Mouse (Mus musculus) liver, adult 2 months (tissue): Measurements from ENCODE around the gene Rfx2.

ENCODE experiments used
- CTCF ChIP-seq: fragments of 200-500 bp; IDR thresholded peaks from 2 replicates; pipeline ENCODE4 v1.5.1; 2011; ENCODE audit warnings: low read depth, low read length, control low read depth
- POLR2A ChIP-seq: fragments of 200-500 bp; IDR thresholded peaks from 2 replicates; pipeline ENCODE4 v1.6.1; 2011; ENCODE audit warnings: low read length, control low read depth; ENCODE audit not compliant: insufficient read depth; ENCODE audit errors: extremely low read depth

DNA sequence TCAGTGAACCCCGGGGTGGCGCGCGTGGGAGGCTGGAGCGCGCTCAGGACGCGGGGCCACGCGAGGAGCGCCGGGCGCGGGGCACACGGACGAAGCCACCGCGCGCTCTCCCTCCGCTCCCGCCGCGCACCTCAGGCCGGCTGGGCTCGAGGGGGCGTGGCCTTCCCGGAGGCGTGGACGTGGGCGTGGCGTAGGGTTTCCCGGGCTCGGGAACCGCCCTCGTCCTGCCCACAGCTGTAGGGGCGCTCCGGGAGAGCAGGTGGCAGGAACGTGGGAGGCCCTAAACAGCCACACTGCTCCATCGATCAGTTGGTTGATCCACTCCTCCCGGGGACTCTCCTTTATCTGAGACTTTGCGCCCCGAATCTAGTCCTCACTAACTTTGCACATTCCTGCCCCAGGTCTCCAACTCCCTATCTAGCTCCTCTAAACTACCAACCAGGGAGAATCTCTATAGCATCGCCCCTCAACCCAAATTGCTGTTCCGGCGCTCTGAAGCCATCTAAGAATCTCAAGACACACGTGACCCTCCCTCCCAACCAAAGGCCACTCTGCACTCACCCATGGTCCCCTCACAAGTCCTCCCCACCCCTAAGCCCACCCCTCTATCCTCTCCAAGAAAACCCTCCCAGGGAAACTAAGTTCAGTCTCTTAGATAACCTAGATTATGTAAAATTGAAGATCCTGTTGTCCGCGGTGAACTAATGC, 73.2 kb downstream of the Rfx2 start, which contains the start of gene Nrtn:
- TF ChIP-seq CTCF (no peak), POLR2A (no peak)
